Mouse (Mus musculus) intestine, embryonic 15.5 days (tissue): ENCODE data around the gene Cfap52. TPM values are rescaled to one million over a fixed set of nuclear protein-coding genes. Genes with fewer than 3 reads are reported as not detected.

Experiments used
- ATAC-seq: fragments of 200-750 bp; cut with Nextera tagmentation; 2 replicates; pipeline ENCODE4 v1.8.0; 2017; ENCODE audit warnings: moderate TSS enrichment, moderate library complexity
- H3K27ac ChIP-seq: fragments of 300-500 bp; sonication (generic); 2 replicates; pipeline ENCODE4 v1.5.1; 2015; ENCODE audit warnings: mild to moderate bottlenecking, inconsistent platforms
- H3K27me3 ChIP-seq: fragments of 300-500 bp; sonication (generic); replicated peaks from 2 replicates; pipeline ENCODE4 v1.6.1; 2015; ENCODE audit warnings: inconsistent platforms
- H3K36me3 ChIP-seq: fragments of 300-500 bp; sonication (generic); 2 replicates; pipeline ENCODE4 v1.6.1; 2015; ENCODE audit warnings: inconsistent platforms
- H3K4me1 ChIP-seq: fragments of 300-500 bp; sonication (generic); replicated peaks from 2 replicates; pipeline ENCODE4 v1.6.1; 2015; ENCODE audit warnings: inconsistent platforms
- H3K4me2 ChIP-seq: fragments of 300-500 bp; sonication (generic); replicated peaks from 2 replicates; pipeline ENCODE4 v1.6.1; 2015; ENCODE audit warnings: mild to moderate bottlenecking, inconsistent platforms
- H3K4me3 ChIP-seq: fragments of 300-500 bp; sonication (generic); replicated peaks from 2 replicates; pipeline ENCODE4 v1.5.1; 2015; ENCODE audit warnings: inconsistent platforms
- H3K9ac ChIP-seq: fragments of 300-500 bp; sonication (generic); 2 replicates; pipeline ENCODE4 v1.6.1; 2015; ENCODE audit warnings: inconsistent platforms
- H3K9me3 ChIP-seq: fragments of 300-500 bp; sonication (generic); 2 replicates; pipeline ENCODE4 v1.6.1; 2016; ENCODE audit warnings: inconsistent platforms
- WGBS: fragments of 180-500 bp; shearing (Covaris S2); methylation state at CpG from one replicate; pipeline ENCODE4 v1.1.7; 2015; 5-methylcytosine and 5-hydroxymethylcytosine counted together
- polyA plus RNA-seq: library from polyadenylated mRNA; unstranded; fragments of >200 nt; fragmentation: Nextera tagmentation; extraction: Ambion mirVana; gene quantifications from 2 replicates; pipeline ENCODE4 v1.2.1, GENCODE M21; 2015

Cfap52 gene
- polyA plus RNA-seq = 1.1 and 1.3 TPM in 2 replicates

GRCm38 (mm10) chr11:67965242-67965883 lies at the start of gene Cfap52:
Gene Cfap52 (minus strand): TSS chr11:67965651.
- Histone ChIP-seq H3K9me3 (no peaks in the 10 kb centered on the region), H3K4me3 (peak within 1 kb of the TSS; percentile 78), H3K9ac (peak within 1 kb of the TSS; percentile 81), H3K4me1 (peaks cover 10% of the 10 kb centered on the region), H3K36me3 (no peaks in the 10 kb centered on the region; the same call in 1 of the 2 replicates), H3K27ac (0 out of 2 replicates have a peak within 1 kb of the TSS, but pooled peaks have one; percentile 17), H3K4me2 (peak within 1 kb of the TSS; percentile 68), H3K27me3 (no peaks in the 10 kb centered on the region)
- ATAC-seq = peak; percentile 82
- 6% methylated on average over 15 of the region's 15 CpGs for WGBS

- Histone ChIP-seq H3K9me3 (no peaks in the 10 kb centered on the region), H3K27me3 (no peaks in the 10 kb centered on the region), H3K36me3 (no peaks in the 10 kb centered on the region), H3K4me2 (no peak overlapping the region), H3K4me3 (no peak overlapping the region), H3K27ac (no peak overlapping the region), H3K4me1 (no peaks in the 10 kb centered on the region), H3K9ac (no peak overlapping the region)
- no peak for ATAC-seq
- 68% methylated on average over 7 of the region's 7 CpGs for WGBS
These were observed 46.8 kb upstream of the Cfap52 start for GRCm38 (mm10) chr11:68012207-68012606.

- H3K4me3 ChIP-seq = no peak overlapping the region
- no peak overlapping the region for H3K4me2 ChIP-seq
- WGBS = 83% methylated on average over 5 of the region's 5 CpGs
- H3K9me3 ChIP-seq = no peaks in the 10 kb centered on the region
- no peaks in the 10 kb centered on the region for H3K36me3 ChIP-seq
- H3K9ac ChIP-seq = no peak overlapping the region
- ATAC-seq = no peak
- H3K27ac ChIP-seq = no peak overlapping the region
- H3K4me1 ChIP-seq = peaks cover 8% of the 10 kb centered on the region
- H3K27me3 ChIP-seq = no peaks in the 10 kb centered on the region
These were observed 43.9 kb upstream of the Cfap52 start for GRCm38 (mm10) chr11:68009377-68009776.

- Histone ChIP-seq H3K4me1 (peaks cover 8% of the 10 kb centered on the region), H3K27me3 (no peaks in the 10 kb centered on the region), H3K4me3 (no peak overlapping the region), H3K36me3 (no peaks in the 10 kb centered on the region), H3K4me2 (no peak overlapping the region), H3K9ac (no peak overlapping the region), H3K27ac (no peak overlapping the region), H3K9me3 (no peaks in the 10 kb centered on the region)
- no peak for ATAC-seq
- WGBS = 46% methylated on average over 6 of the region's 6 CpGs
These were observed 42.2 kb upstream of the Cfap52 start for GRCm38 (mm10) chr11:68007645-68008044.

GRCm38 (mm10) chr11:68006216-68006789 lies 40.9 kb upstream of the Cfap52 start:
- no peaks in the 10 kb centered on the region for H3K9me3 ChIP-seq
- peaks cover 8% of the 10 kb centered on the region for H3K4me1 ChIP-seq
- no peaks in the 10 kb centered on the region for H3K27me3 ChIP-seq
- H3K4me2 ChIP-seq = no peak overlapping the region
- no peak overlapping the region for H3K9ac ChIP-seq
- no peak for ATAC-seq
- H3K36me3 ChIP-seq = no peaks in the 10 kb centered on the region
- no peak overlapping the region for H3K27ac ChIP-seq
- H3K4me3 ChIP-seq = no peak overlapping the region
- WGBS = 22% methylated on average over 8 of the region's 8 CpGs

GRCm38 (mm10) chr11:68004191-68004590 lies 38.7 kb upstream of the Cfap52 start:
- Histone ChIP-seq H3K27me3 (no peaks in the 10 kb centered on the region), H3K27ac (no peak overlapping the region), H3K9me3 (no peaks in the 10 kb centered on the region), H3K4me1 (peaks cover 8% of the 10 kb centered on the region), H3K4me3 (no peak overlapping the region), H3K36me3 (no peaks in the 10 kb centered on the region), H3K9ac (no peak overlapping the region), H3K4me2 (no peak overlapping the region)
- peak; percentile 53; the same call in 1 of the 2 replicates for ATAC-seq
- WGBS = 19% methylated on average over 6 of the region's 6 CpGs

GRCm38 (mm10) chr11:67999629-68000028 lies 34.2 kb upstream of the Cfap52 start:
- no peaks in the 10 kb centered on the region for H3K36me3 ChIP-seq
- 0 out of 2 replicates have a peak overlapping the region, but pooled peaks have one; percentile 17 for H3K4me2 ChIP-seq
- no peak overlapping the region for H3K9ac ChIP-seq
- ATAC-seq = no peak
- peak overlapping the region; percentile 61; the same call in 1 of the 2 replicates for H3K27ac ChIP-seq
- H3K9me3 ChIP-seq = no peaks in the 10 kb centered on the region
- H3K4me3 ChIP-seq = no peak overlapping the region
- H3K27me3 ChIP-seq = no peaks in the 10 kb centered on the region
- H3K4me1 ChIP-seq = no peaks in the 10 kb centered on the region; the same call in 1 of the 2 replicates
- 60% methylated on average over 5 of the region's 5 CpGs for WGBS

GRCm38 (mm10) chr11:67998905-67999304 lies 33.5 kb upstream of the Cfap52 start:
- Histone ChIP-seq H3K4me1 (no peaks in the 10 kb centered on the region), H3K9me3 (no peaks in the 10 kb centered on the region), H3K4me3 (no peak overlapping the region), H3K4me2 (no peak overlapping the region), H3K9ac (no peak overlapping the region), H3K27me3 (no peaks in the 10 kb centered on the region), H3K27ac (peak overlapping the region; percentile 61), H3K36me3 (no peaks in the 10 kb centered on the region)
- ATAC-seq = peak; percentile 86
- 49% methylated on average over 3 of the region's 3 CpGs for WGBS

GRCm38 (mm10) chr11:67995965-67996364 lies 30.5 kb upstream of the Cfap52 start:
- no peak for ATAC-seq
- no peaks in the 10 kb centered on the region for H3K36me3 ChIP-seq
- 81% methylated on average over 4 of the region's 4 CpGs for WGBS
- H3K9me3 ChIP-seq = no peaks in the 10 kb centered on the region
- no peak overlapping the region for H3K4me2 ChIP-seq
- no peaks in the 10 kb centered on the region for H3K4me1 ChIP-seq
- no peak overlapping the region for H3K4me3 ChIP-seq
- H3K27ac ChIP-seq = no peak overlapping the region
- no peaks in the 10 kb centered on the region for H3K27me3 ChIP-seq
- H3K9ac ChIP-seq = no peak overlapping the region

GRCm38 (mm10) chr11:67991240-67991639 lies 25.8 kb upstream of the Cfap52 start:
- H3K27ac ChIP-seq = no peak overlapping the region
- H3K4me1 ChIP-seq = no peaks in the 10 kb centered on the region
- no peaks in the 10 kb centered on the region for H3K27me3 ChIP-seq
- no peak overlapping the region for H3K9ac ChIP-seq
- ATAC-seq = no peak
- H3K36me3 ChIP-seq = no peaks in the 10 kb centered on the region
- no peak overlapping the region for H3K4me3 ChIP-seq
- no peaks in the 10 kb centered on the region for H3K9me3 ChIP-seq
- no peak overlapping the region for H3K4me2 ChIP-seq
- 78% methylated on average over 4 of the region's 4 CpGs for WGBS

GRCm38 (mm10) chr11:67983564-67983963 lies 18.1 kb upstream of the Cfap52 start:
- H3K27ac ChIP-seq = no peak overlapping the region
- no peak overlapping the region for H3K9ac ChIP-seq
- WGBS = 81% methylated on average over 6 of the region's 6 CpGs

GRCm38 (mm10) chr11:67975252-67975651 lies 9.8 kb upstream of the Cfap52 start:
- H3K27ac ChIP-seq = no peak overlapping the region
- no peak overlapping the region for H3K4me2 ChIP-seq
- WGBS = 9% methylated on average over 2 of the region's 2 CpGs
- no peaks in the 10 kb centered on the region for H3K9me3 ChIP-seq
- peaks cover 2% of the 10 kb centered on the region; the same call in 1 of the 2 replicates for H3K36me3 ChIP-seq
- H3K9ac ChIP-seq = no peak overlapping the region
- H3K4me1 ChIP-seq = no peaks in the 10 kb centered on the region
- H3K27me3 ChIP-seq = no peaks in the 10 kb centered on the region
- no peak for ATAC-seq
- H3K4me3 ChIP-seq = no peak overlapping the region

More at GRCm38 (mm10) chr11:67983564-67983963, 18.1 kb upstream of the Cfap52 start:
- no peaks in the 10 kb centered on the region for H3K27me3 ChIP-seq
- H3K36me3 ChIP-seq = no peaks in the 10 kb centered on the region
- no peak for ATAC-seq
- H3K4me3 ChIP-seq = no peak overlapping the region
- H3K9me3 ChIP-seq = no peaks in the 10 kb centered on the region
- H3K4me2 ChIP-seq = no peak overlapping the region
- no peaks in the 10 kb centered on the region for H3K4me1 ChIP-seq

GRCm38 (mm10) chr11:67973225-67973624 lies 7.8 kb upstream of the Cfap52 start:
- no peak for ATAC-seq
- H3K27ac ChIP-seq = no peak overlapping the region
- peaks cover 2% of the 10 kb centered on the region; the same call in 1 of the 2 replicates for H3K36me3 ChIP-seq
- H3K4me3 ChIP-seq = no peak overlapping the region
- WGBS = 53% methylated on average over 5 of the region's 5 CpGs
- H3K9ac ChIP-seq = no peak overlapping the region
- no peak overlapping the region for H3K4me2 ChIP-seq
- H3K9me3 ChIP-seq = no peaks in the 10 kb centered on the region
- no peaks in the 10 kb centered on the region for H3K4me1 ChIP-seq
- no peaks in the 10 kb centered on the region for H3K27me3 ChIP-seq
